Mouse (Mus musculus) CH12.LX (cell line): ENCODE measurements around the gene Grid1. TPM values are rescaled to one million over a fixed set of nuclear protein-coding genes. Genes with fewer than 3 reads are reported as not detected.

Source experiments
- DNase-seq: peaks from one replicate; pipeline ENCODE4 v3.0.0-alpha.2; 2013; ENCODE audit errors: extremely low read depth
- H3K27ac ChIP-seq: 2 replicates; pipeline ENCODE4 v1.5.1; 2012; ENCODE audit warnings: low read depth, mild to moderate bottlenecking, control low read depth, moderate library complexity; ENCODE audit not compliant: insufficient read depth
- H3K27me3 ChIP-seq: replicated peaks from 2 replicates; pipeline ENCODE3; 2012; ENCODE audit warnings: inconsistent platforms
- H3K36me3 ChIP-seq, 2 experiments: replicated peaks in 1 of 2; 2 replicates each; pipeline versions ENCODE3 to v1.6.1; 2012; ENCODE audit warnings: inconsistent platforms in 1 of 2, low read length in 1 of 2, mild to moderate bottlenecking in 1 of 2, mixed read lengths in 1 of 2, moderate library complexity in 1 of 2; ENCODE audit not compliant: control insufficient read depth in 1 of 2, insufficient read depth in 1 of 2
- H3K4me1 ChIP-seq, 2 experiments: 2 replicates each; pipeline ENCODE4 v1.6.1; 2012; ENCODE audit warnings: inconsistent platforms in 1 of 2, moderate library complexity in 1 of 2; ENCODE audit not compliant: insufficient read depth in 2 of 2, control insufficient read depth in 1 of 2
- H3K4me2 ChIP-seq: 2 replicates; pipeline ENCODE4 v1.6.1; 2012; ENCODE audit warnings: low read depth, mild to moderate bottlenecking, control low read depth; ENCODE audit not compliant: poor library complexity, insufficient read depth, severe bottlenecking
- H3K4me3 ChIP-seq, 3 experiments: fragments of 150-350 bp in 1 of 3; sonication (generic) in 1 of 3; replicated peaks in 1 of 3; 2 replicates each; pipeline versions ENCODE3 to v1.5.1; 2011 to 2012; ENCODE audit warnings: low read depth in 2 of 3, low read length in 2 of 3, mild to moderate bottlenecking in 2 of 3, moderate library complexity in 2 of 3, control low read depth in 1 of 3, improper control_type of control experiment in 1 of 3, inconsistent platforms in 1 of 3, mixed read lengths in 1 of 3; ENCODE audit not compliant: poor library complexity in 1 of 3
- H3K79me2 ChIP-seq: replicated peaks from 2 replicates; pipeline ENCODE4 v1.6.1; 2012; ENCODE audit warnings: mild to moderate bottlenecking, moderate library complexity; ENCODE audit not compliant: control insufficient read depth, poor library complexity, insufficient read depth, severe bottlenecking; ENCODE audit errors: extremely low read depth
- H3K9ac ChIP-seq: 2 replicates; pipeline ENCODE4 v1.6.1; 2012; ENCODE audit warnings: low read depth, mild to moderate bottlenecking, control low read depth, moderate library complexity; ENCODE audit not compliant: insufficient read depth
- H3K9me3 ChIP-seq: replicated peaks from 2 replicates; pipeline ENCODE3; 2012; ENCODE audit warnings: low read length, inconsistent platforms, mixed read lengths
- BHLHE40 ChIP-seq: IDR thresholded peaks from 2 replicates; pipeline ENCODE4 v1.6.1; 2011; ENCODE audit warnings: mild to moderate bottlenecking, low read depth, low read length, improper control_type of control experiment
- CHD1 ChIP-seq: IDR thresholded peaks from 2 replicates; pipeline ENCODE4 v1.6.1; 2012; ENCODE audit warnings: low read depth, low read length, improper control_type of control experiment, inconsistent platforms
- CHD2 ChIP-seq: IDR thresholded peaks from 2 replicates; pipeline ENCODE4 v1.6.1; 2011; ENCODE audit warnings: low read length, improper control_type of control experiment
- CTCF ChIP-seq, 2 experiments: IDR thresholded peaks in 1 of 2; conservative IDR thresholded peaks in 1 of 2; 2 replicates each; pipeline ENCODE4 v1.5.1; 2011 to 2012; ENCODE audit warnings: low read depth in 2 of 2, low read length in 2 of 2, improper control_type of control experiment in 1 of 2, inconsistent platforms in 1 of 2, mild to moderate bottlenecking in 1 of 2, moderate library complexity in 1 of 2
- EP300 ChIP-seq: IDR thresholded peaks from 2 replicates; pipeline ENCODE4 v1.6.1; 2011; ENCODE audit warnings: low read length, improper control_type of control experiment
- ETS1 ChIP-seq: conservative IDR thresholded peaks from 2 replicates; pipeline ENCODE4 v1.6.1; 2012; ENCODE audit warnings: low read depth, mild to moderate bottlenecking, inconsistent platforms, low read length, improper control_type of control experiment, moderate library complexity
- GABPA ChIP-seq: IDR thresholded peaks from 2 replicates; pipeline ENCODE4 v1.6.1; 2012; ENCODE audit warnings: low read depth, low read length, improper control_type of control experiment, inconsistent platforms; ENCODE audit not compliant: insufficient replicate concordance
- IRF4 ChIP-seq: IDR thresholded peaks from 2 replicates; pipeline ENCODE4 v1.6.1; 2014; ENCODE audit warnings: low read depth, mild to moderate bottlenecking, inconsistent platforms, low read length, improper control_type of control experiment
- KAT2A ChIP-seq: IDR thresholded peaks from 2 replicates; pipeline ENCODE4 v1.6.1; 2012; ENCODE audit warnings: low read length, improper control_type of control experiment, inconsistent platforms; ENCODE audit not compliant: insufficient replicate concordance
- MAFK ChIP-seq: IDR thresholded peaks from 2 replicates; pipeline ENCODE4 v1.6.1; 2011; ENCODE audit warnings: low read length, improper control_type of control experiment; ENCODE audit not compliant: insufficient replicate concordance
- MAX ChIP-seq: IDR thresholded peaks from 2 replicates; pipeline ENCODE4 v1.6.1; 2011; ENCODE audit warnings: low read length, improper control_type of control experiment
- MAZ ChIP-seq: IDR thresholded peaks from 2 replicates; pipeline ENCODE4 v1.6.1; 2012; ENCODE audit warnings: low read depth, mild to moderate bottlenecking, inconsistent platforms, low read length, improper control_type of control experiment, moderate library complexity
- MEF2A ChIP-seq: IDR thresholded peaks from 2 replicates; pipeline ENCODE4 v1.6.1; 2014; ENCODE audit warnings: low read depth, mild to moderate bottlenecking, inconsistent platforms, low read length, improper control_type of control experiment, borderline replicate concordance
- NELFE ChIP-seq: IDR thresholded peaks from 2 replicates; pipeline ENCODE4 v1.6.1; 2011; ENCODE audit warnings: low read depth, low read length, improper control_type of control experiment
- NRF1 ChIP-seq: IDR thresholded peaks from 2 replicates; pipeline ENCODE4 v1.6.1; 2014; ENCODE audit warnings: low read depth, mild to moderate bottlenecking, inconsistent platforms, low read length, improper control_type of control experiment, moderate library complexity
- POLR2A ChIP-seq: IDR thresholded peaks from 2 replicates; pipeline ENCODE4 v1.6.1; 2011; ENCODE audit warnings: low read depth, mild to moderate bottlenecking, improper control_type of control experiment, low read length
- POLR2AphosphoS2 ChIP-seq: IDR thresholded peaks from 2 replicates; pipeline ENCODE4 v1.6.1; 2011; ENCODE audit warnings: low read depth, low read length, improper control_type of control experiment
- RAD21 ChIP-seq: IDR thresholded peaks from 2 replicates; pipeline ENCODE4 v1.6.1; 2011; ENCODE audit warnings: low read depth, mild to moderate bottlenecking, low read length, improper control_type of control experiment, moderate library complexity
- RCOR1 ChIP-seq: conservative IDR thresholded peaks from 2 replicates; pipeline ENCODE4 v1.6.1; 2012; ENCODE audit warnings: low read depth, mild to moderate bottlenecking, inconsistent platforms, low read length, improper control_type of control experiment
- SIN3A ChIP-seq: IDR thresholded peaks from 2 replicates; pipeline ENCODE4 v1.6.1; 2012; ENCODE audit warnings: low read length, improper control_type of control experiment, inconsistent platforms
- TBP ChIP-seq: conservative IDR thresholded peaks from 2 replicates; pipeline ENCODE4 v1.6.1; 2011; ENCODE audit warnings: low read depth, low read length, improper control_type of control experiment
- TCF12 ChIP-seq: IDR thresholded peaks from 2 replicates; pipeline ENCODE4 v1.6.1; 2014; ENCODE audit warnings: low read depth, mild to moderate bottlenecking, inconsistent platforms, low read length, improper control_type of control experiment
- UBTF ChIP-seq: IDR thresholded peaks from 2 replicates; pipeline ENCODE4 v1.6.1; 2012; ENCODE audit warnings: low read depth, mild to moderate bottlenecking, inconsistent platforms, low read length, improper control_type of control experiment, moderate library complexity
- USF1 ChIP-seq: IDR thresholded peaks from 2 replicates; pipeline ENCODE4 v1.6.1; 2014; ENCODE audit warnings: low read depth, mild to moderate bottlenecking, inconsistent platforms, low read length, improper control_type of control experiment
- USF2 ChIP-seq: conservative IDR thresholded peaks from 2 replicates; pipeline ENCODE4 v1.6.1; 2011; ENCODE audit warnings: low read depth, low read length, improper control_type of control experiment
- ZKSCAN1 ChIP-seq: IDR thresholded peaks from 2 replicates; pipeline ENCODE4 v1.6.1; 2012; ENCODE audit warnings: low read depth, inconsistent platforms, low read length, improper control_type of control experiment, borderline replicate concordance
- ZMIZ1 ChIP-seq: IDR thresholded peaks from 2 replicates; pipeline ENCODE4 v1.6.1; 2012; ENCODE audit warnings: low read depth, mild to moderate bottlenecking, inconsistent platforms, low read length, improper control_type of control experiment
- ZNF384 ChIP-seq: IDR thresholded peaks from 2 replicates; pipeline ENCODE4 v1.6.1; 2012; ENCODE audit warnings: low read depth, low read length, improper control_type of control experiment, inconsistent platforms
- dilution Hi-C: fragments of 300-500 bp; cut with MboI; formaldehyde crosslinking; loops from 2 replicates; pipeline ENCODE4 v1.14.3; 2020; ENCODE audit warnings: low sequenced_read_pairs; ENCODE audit not compliant: extremely low pct_unique_long_range_greater_than_20kb, extremely low pct_ligation_motif_present
- in situ Hi-C: fragments of 300-500 bp; cut with MboI; formaldehyde crosslinking; loops from 3 replicates; pipeline ENCODE4 v1.14.3; 2019; ENCODE audit warnings: low sequenced_read_pairs, low pct_ligation_motif_present, low pct_unique_long_range_greater_than_20kb, mixed read lengths
- polyA plus RNA-seq: library from polyadenylated mRNA; unstranded; fragments of >175 nt; gene quantifications from 2 replicates; pipeline ENCODE4 v1.2.1, GENCODE M21; 2012; ENCODE audit warnings: low read depth; ENCODE audit not compliant: insufficient read length
- total RNA-seq, 2 experiments: library from RNA; depleted of rRNA; stranded (reverse); fragments of 300-350 nt in 1 of 2; fragments of >200 nt in 1 of 2; gene quantifications; 2 replicates each; pipeline ENCODE4 v1.2.3; 2012 to 2014

Grid1 gene
- total and polyA plus RNA-seq, 3 experiments = not detected

DNA sequence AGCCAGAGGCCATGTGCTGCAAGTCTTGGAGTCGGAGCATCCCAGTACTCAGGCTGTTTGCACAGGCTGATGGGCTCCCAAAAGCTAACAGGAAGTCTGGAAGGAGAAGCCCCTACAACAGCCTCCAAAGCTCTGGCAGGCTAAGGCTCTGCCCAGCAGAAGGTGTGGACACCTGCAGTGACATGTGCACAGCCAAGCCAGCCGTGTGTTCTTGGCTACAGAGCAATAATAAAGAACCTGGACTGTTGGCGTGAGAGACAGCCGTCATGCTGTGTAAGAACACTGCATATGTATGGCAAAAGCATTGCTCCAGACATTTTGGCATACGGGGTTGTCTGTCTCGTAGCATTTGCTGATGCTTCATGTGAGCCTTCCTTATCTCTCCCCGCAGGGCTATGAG is 319.9 kb downstream of the Grid1 start:
- DNase-seq = no peak
- no peak overlapping the region for H3K27ac ChIP-seq
- in situ Hi-C loops (no loop called here), dilution Hi-C loops (no loop called here)
- H3K4me1 ChIP-seq = no peaks in the 10 kb centered on the region
- H3K79me2 ChIP-seq = no peaks in the 10 kb centered on the region
- TF ChIP-seq GABPA (no peak), USF1 (no peak), IRF4 (no peak), NELFE (no peak), TCF12 (no peak), MEF2A (no peak), TBP (no peak), MAX (no peak), CHD1 (no peak), MAFK (no peak), EP300 (no peak), NRF1 (no peak), ZMIZ1 (no peak), CTCF (conservative IDR thresholded peaks at IDR 0.05 in 1 of 2, IDR thresholded peaks at IDR 0.05 in 1 of 2; ENCODE audit: low read depth in 2 of 2, low read length in 2 of 2) (no peak), POLR2AphosphoS2 (no peak), ETS1 (no peak), SIN3A (no peak), USF2 (no peak)
- H3K27me3 ChIP-seq = peaks cover 24% of the 10 kb centered on the region
- no peak overlapping the region for H3K9ac ChIP-seq
- no peaks in the 10 kb centered on the region for H3K36me3 ChIP-seq
- H3K4me2 ChIP-seq = no peak overlapping the region
- H3K4me3 ChIP-seq = no peak overlapping the region
- H3K9me3 ChIP-seq = no peaks in the 10 kb centered on the region

DNA sequence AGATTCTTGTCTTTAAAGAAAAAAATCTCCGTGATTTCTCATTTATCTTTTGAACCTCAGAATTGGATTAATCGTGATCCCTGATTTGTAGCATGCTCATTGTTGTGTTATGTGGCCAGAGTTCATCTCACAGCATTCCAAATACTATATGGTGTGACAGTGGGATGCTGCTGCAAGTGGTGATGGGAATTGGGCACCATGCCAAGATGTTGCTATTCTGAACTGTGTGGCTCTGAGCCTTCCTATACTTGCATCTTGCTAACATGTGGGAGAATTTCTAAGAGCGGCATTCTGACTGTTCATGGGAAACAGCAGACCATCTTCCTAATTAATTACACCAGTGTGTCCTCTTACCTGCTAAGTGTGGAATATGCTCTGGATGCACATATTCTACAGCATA is 332.5 kb downstream of the Grid1 start:
- no peaks in the 10 kb centered on the region for H3K36me3 ChIP-seq
- in situ Hi-C loops = no loop called here
- no peaks in the 10 kb centered on the region for H3K79me2 ChIP-seq
- TF ChIP-seq ZKSCAN1 (no peak), ETS1 (no peak), CTCF (conservative IDR thresholded peaks at IDR 0.05 in 1 of 2, IDR thresholded peaks at IDR 0.05 in 1 of 2; ENCODE audit: low read depth in 2 of 2, low read length in 2 of 2) (no peak), KAT2A (no peak), BHLHE40 (no peak), RCOR1 (no peak), POLR2AphosphoS2 (no peak), USF2 (no peak), TCF12 (no peak), UBTF (no peak), ZNF384 (no peak), POLR2A (no peak), RAD21 (no peak), GABPA (no peak), CHD2 (no peak), MAX (no peak), MAZ (no peak), TBP (no peak)
- H3K9ac ChIP-seq = no peak overlapping the region
- H3K9me3 ChIP-seq = peaks cover 2% of the 10 kb centered on the region
- dilution Hi-C loops = no loop called here
- no peak overlapping the region for H3K4me3 ChIP-seq
- no peak overlapping the region for H3K27ac ChIP-seq
- H3K27me3 ChIP-seq = peaks cover 31% of the 10 kb centered on the region
- no peak for DNase-seq
- no peaks in the 10 kb centered on the region for H3K4me1 ChIP-seq
- H3K4me2 ChIP-seq = no peak overlapping the region
